Mouse (Mus musculus) liver, embryonic 14.5 days (tissue): Measurements from ENCODE around the gene Usp3. TPM values are rescaled to one million over a fixed set of nuclear protein-coding genes. Genes with fewer than 3 reads are reported as not detected.

ENCODE experiments used
- ATAC-seq: fragments of 200-750 bp; cut with Nextera tagmentation; 2 replicates; pipeline ENCODE4 v1.8.0; 2017; ENCODE audit warnings: moderate number of reproducible peaks, mild to moderate bottlenecking, moderate library complexity; ENCODE audit not compliant: insufficient read depth
- DNase-seq, 3 experiments: peaks; one replicate each; pipeline ENCODE4 v3.0.0-alpha.2; 2012 to 2013; ENCODE audit warnings: low read depth in 3 of 3, low spot score in 3 of 3
- H3K27ac ChIP-seq: fragments of 300-500 bp; sonication (generic); 2 replicates; pipeline ENCODE4 v1.5.1; 2014; ENCODE audit warnings: moderate library complexity, mild to moderate bottlenecking, control low read depth, inconsistent platforms
- H3K27me3 ChIP-seq: fragments of 300-500 bp; sonication (generic); 2 replicates; pipeline ENCODE4 v1.6.1; 2014; ENCODE audit warnings: mild to moderate bottlenecking, low read length, moderate library complexity; ENCODE audit not compliant: control insufficient read depth, insufficient read depth
- H3K36me3 ChIP-seq: fragments of 300-500 bp; sonication (generic); replicated peaks from 2 replicates; pipeline ENCODE4 v1.6.1; 2014; ENCODE audit warnings: low read depth; ENCODE audit not compliant: control insufficient read depth, insufficient read depth
- H3K4me1 ChIP-seq, 2 experiments: fragments of 200-500 bp in 1 of 2; fragments of 300-500 bp in 1 of 2; sonication (generic) in 1 of 2; replicated peaks; 2 replicates each; pipeline ENCODE4 v1.6.1; 2012 to 2014; ENCODE audit warnings: antibody characterized with exemption in 1 of 2, inconsistent platforms in 1 of 2, low read length in 1 of 2; ENCODE audit not compliant: control insufficient read depth in 2 of 2, insufficient read depth in 2 of 2
- H3K4me2 ChIP-seq: fragments of 300-500 bp; sonication (generic); 2 replicates; pipeline ENCODE4 v1.6.1; 2014; ENCODE audit warnings: low read depth, mild to moderate bottlenecking, control low read depth, moderate library complexity
- H3K4me3 ChIP-seq, 2 experiments: fragments of 200-500 bp in 1 of 2; fragments of 300-500 bp in 1 of 2; sonication (generic) in 1 of 2; 2 replicates each; pipeline ENCODE4 v1.5.1; 2012 to 2014; ENCODE audit warnings: low read depth in 2 of 2, low read length in 2 of 2, mild to moderate bottlenecking in 2 of 2, control low read depth in 1 of 2, inconsistent platforms in 1 of 2, moderate library complexity in 1 of 2; ENCODE audit not compliant: insufficient read depth in 1 of 2
- H3K9ac ChIP-seq: fragments of 300-500 bp; sonication (generic); replicated peaks from 2 replicates; pipeline ENCODE4 v1.6.1; 2014; ENCODE audit warnings: mild to moderate bottlenecking, control low read depth, moderate library complexity
- H3K9me3 ChIP-seq: fragments of 300-500 bp; sonication (generic); 2 replicates; pipeline ENCODE4 v1.6.1; 2016; ENCODE audit warnings: low read length, mixed read lengths; ENCODE audit not compliant: control insufficient read depth
- CTCF ChIP-seq: IDR thresholded peaks from 2 replicates; pipeline ENCODE4 v1.5.1; 2016; ENCODE audit warnings: antibody characterized with exemption, low read depth, control low read depth
- EP300 ChIP-seq: IDR thresholded peaks from 2 replicates; pipeline ENCODE4 v1.6.1; 2016; ENCODE audit warnings: antibody characterized with exemption, low read depth
- WGBS: fragments of 180-500 bp; shearing (Covaris S2); extraction: QIAGEN DNeasy Blood & Tissue Kit; methylation state at CpG from one replicate; pipeline ENCODE4 v1.1.7; 2014; ENCODE audit not compliant: insufficient replicate concordance; 5-methylcytosine and 5-hydroxymethylcytosine counted together
- polyA plus RNA-seq, 2 experiments: library from polyadenylated mRNA; depleted of rRNA in 1 of 2; stranded (reverse) in 1 of 2; unstranded in 1 of 2; fragments of >200 nt; fragmentation: Nextera tagmentation in 1 of 2; extraction: Ambion mirVana in 1 of 2; gene quantifications; 2 replicates each; pipeline versions ENCODE4 v1.2.1 to v1.2.3; 2012 to 2014

Gene Usp3
- polyA plus RNA-seq, 2 experiments = 6.7 to 14.8 TPM

GRCm38 (mm10) chr9:66560728-66561127, 32.2 kb downstream of the Usp3 start:
- ATAC-seq = no peak
- Histone ChIP-seq H3K9me3 (no peaks in the 10 kb centered on the region), H3K27me3 (no peaks in the 10 kb centered on the region), H3K9ac (no peak overlapping the region), H3K36me3 (no peaks in the 10 kb centered on the region), H3K4me2 (no peak overlapping the region), H3K4me1 (peaks cover 0 to 6% of the 10 kb centered on the region in 2 experiments; a peak in 2 of 4 replicates), H3K4me3 (no peak overlapping the region), H3K27ac (no peak overlapping the region)
- no peak for DNase-seq
- WGBS = 71% methylated on average over 1 of the region's 1 CpGs
- TF ChIP-seq CTCF = no peak
- no peak for TF ChIP-seq EP300

- WGBS = 19% methylated on average over 2 of the region's 2 CpGs
- ATAC-seq = no peak
- H3K9me3 ChIP-seq = no peaks in the 10 kb centered on the region
- no peaks in the 10 kb centered on the region for H3K27me3 ChIP-seq
- H3K36me3 ChIP-seq = no peaks in the 10 kb centered on the region
- peaks cover 0 to 6% of the 10 kb centered on the region in 2 experiments; a peak in 2 of 4 replicates for H3K4me1 ChIP-seq
- no peak for DNase-seq
- no peak overlapping the region for H3K27ac ChIP-seq
- H3K4me2 ChIP-seq = no peak overlapping the region
- no peak overlapping the region for H3K9ac ChIP-seq
- TF ChIP-seq EP300 (no peak), CTCF (no peak)
- H3K4me3 ChIP-seq = no peak overlapping the region
Measured at GRCm38 (mm10) chr9:66560295-66560694, 32.6 kb downstream of the Usp3 start.

GRCm38 (mm10) chr9:66558971-66559370, 34.0 kb downstream of the Usp3 start:
- WGBS = 78% methylated on average over 4 of the region's 4 CpGs
- TF ChIP-seq EP300 (no peak), CTCF (no peak)
- ATAC-seq = no peak
- no peaks in the 10 kb centered on the region for H3K9me3 ChIP-seq
- H3K4me1 ChIP-seq = peaks cover 0 to 4% of the 10 kb centered on the region in 2 experiments; a peak in 2 of 4 replicates
- no peak overlapping the region for H3K27ac ChIP-seq
- H3K36me3 ChIP-seq = no peaks in the 10 kb centered on the region
- H3K4me3 ChIP-seq = no peak overlapping the region
- no peaks in the 10 kb centered on the region for H3K27me3 ChIP-seq
- H3K9ac ChIP-seq = no peak overlapping the region
- DNase-seq = no peak
- no peak overlapping the region for H3K4me2 ChIP-seq

- H3K27me3 ChIP-seq = no peaks in the 10 kb centered on the region
- no peak for TF ChIP-seq EP300
- no peak for TF ChIP-seq CTCF
- no peak overlapping the region for H3K9ac ChIP-seq
- H3K36me3 ChIP-seq = peaks cover 2% of the 10 kb centered on the region
- no peak overlapping the region for H3K4me3 ChIP-seq
- no peak overlapping the region for H3K4me2 ChIP-seq
- DNase-seq (no peak), ATAC-seq (no peak)
- H3K9me3 ChIP-seq = no peaks in the 10 kb centered on the region
- H3K4me1 ChIP-seq = no peaks in the 10 kb centered on the region
- WGBS = 79% methylated on average over 4 of the region's 4 CpGs
- H3K27ac ChIP-seq = no peak overlapping the region
Measured at GRCm38 (mm10) chr9:66542785-66543184, 50.2 kb downstream of the Usp3 start.

GRCm38 (mm10) chr9:66521595-66521994, 71.3 kb downstream of the Usp3 start:
- H3K4me2 ChIP-seq = no peak overlapping the region
- H3K27me3 ChIP-seq = no peaks in the 10 kb centered on the region
- no peaks in the 10 kb centered on the region for H3K4me1 ChIP-seq
- no peak for TF ChIP-seq EP300
- TF ChIP-seq CTCF = no peak
- 84% methylated on average over 3 of the region's 3 CpGs for WGBS
- H3K27ac ChIP-seq = no peak overlapping the region
- ATAC-seq (no peak), DNase-seq (no peak)
- no peak overlapping the region for H3K9ac ChIP-seq
- no peaks in the 10 kb centered on the region for H3K9me3 ChIP-seq
- H3K4me3 ChIP-seq = no peak overlapping the region
- peaks cover 28% of the 10 kb centered on the region for H3K36me3 ChIP-seq
